Mouse (Mus musculus) G1E (cell line): ENCODE data around the gene Dctpp1. TPM values are rescaled to one million over a fixed set of nuclear protein-coding genes. Genes with fewer than 3 reads are reported as not detected.

Experiments used
- ATAC-seq: 2 replicates; pipeline ENCODE4 v1.8.0; 2016; ENCODE audit warnings: mild to moderate bottlenecking; ENCODE audit not compliant: insufficient number of reproducible peaks, poor library complexity, low FRiP score, severe bottlenecking; ENCODE audit errors: extremely low read depth
- DNase-seq: peaks from one replicate; pipeline ENCODE4 v3.0.0; 2012; ENCODE audit warnings: low spot score
- H3K27me3 ChIP-seq: 2 replicates; pipeline ENCODE4 v1.6.1; 2012; ENCODE audit warnings: mild to moderate bottlenecking, low read length, inconsistent platforms; ENCODE audit not compliant: insufficient read depth
- H3K36me3 ChIP-seq: replicated peaks from 2 replicates; pipeline ENCODE3; 2012; ENCODE audit warnings: mild to moderate bottlenecking, inconsistent platforms
- H3K4me1 ChIP-seq: 2 replicates; pipeline ENCODE4 v1.6.1; 2012; ENCODE audit warnings: low read depth, low read length, inconsistent platforms, mixed read lengths; ENCODE audit not compliant: insufficient read depth
- H3K4me3 ChIP-seq: 2 replicates; pipeline ENCODE4 v1.5.1; 2012; ENCODE audit warnings: low read depth, mild to moderate bottlenecking, inconsistent platforms, low read length, moderate library complexity, mixed read lengths
- H3K9me3 ChIP-seq: replicated peaks from 2 replicates; pipeline ENCODE4 v1.6.1; 2012; ENCODE audit warnings: inconsistent platforms
- CTCF ChIP-seq: IDR thresholded peaks from 2 replicates; pipeline ENCODE4 v1.5.1; 2012; ENCODE audit warnings: low read depth, low read length, inconsistent platforms, mixed read lengths
- GATA1 ChIP-seq: IDR thresholded peaks from 2 replicates; pipeline ENCODE4 v1.6.1; 2012; ENCODE audit warnings: borderline replicate concordance, low read length, inconsistent platforms, mixed read lengths
- GATA2 ChIP-seq: IDR thresholded peaks from 2 replicates; pipeline ENCODE4 v1.6.1; 2012; ENCODE audit warnings: low read depth, low read length, inconsistent platforms, borderline replicate concordance
- POLR2AphosphoS5 ChIP-seq: IDR thresholded peaks from 2 replicates; pipeline ENCODE4 v1.6.1; 2012; ENCODE audit warnings: low read depth, low read length, inconsistent platforms; ENCODE audit not compliant: insufficient replicate concordance
- TAL1 ChIP-seq: conservative IDR thresholded peaks from 2 replicates; pipeline ENCODE4 v1.6.1; 2012; ENCODE audit warnings: low read depth, low read length, inconsistent platforms, mixed read lengths
- polyA plus RNA-seq: library from polyadenylated mRNA; stranded (reverse); fragments of >175 nt; gene quantifications from 2 replicates; pipeline ENCODE4 v1.2.3, GENCODE M21; 2012
- total RNA-seq, 2 experiments: library from RNA; stranded (forward) in 1 of 2; stranded (reverse) in 1 of 2; fragments of 200-1000 nt in 1 of 2; fragments of >200 nt in 1 of 2; fragmentation: Nextera tagmentation in 1 of 2; gene quantifications; 2 replicates each; pipeline ENCODE4 v1.2.3; 2014 to 2017

The Dctpp1 gene
- total and polyA plus RNA-seq, 3 experiments: 56.4 to 138 (median 67.0) TPM

- Histone ChIP-seq H3K4me3 (no peak overlapping the region), H3K9me3 (no peaks in the 10 kb centered on the region), H3K36me3 (peaks cover 8% of the 10 kb centered on the region), H3K27me3 (no peaks in the 10 kb centered on the region), H3K4me1 (peaks cover 49% of the 10 kb centered on the region)
- DNase-seq: no peak
- ATAC-seq: no peak
- TF ChIP-seq CTCF: no peak
- no peak for TF ChIP-seq GATA2
- TF ChIP-seq POLR2AphosphoS5: no peak
- no peak for TF ChIP-seq TAL1
- no peak for TF ChIP-seq GATA1
Measured at GRCm38 (mm10) chr7:127224616-127225015, 35.9 kb downstream of the Dctpp1 start.

- TF ChIP-seq GATA1 (no peak), POLR2AphosphoS5 (no peak), GATA2 (no peak), CTCF (no peak), TAL1 (no peak)
- DNase-seq (no peak), ATAC-seq (no peak)
- no peaks in the 10 kb centered on the region for H3K27me3 ChIP-seq
- H3K4me1 ChIP-seq: peaks cover 47% of the 10 kb centered on the region
- no peaks in the 10 kb centered on the region for H3K36me3 ChIP-seq
- no peak overlapping the region for H3K4me3 ChIP-seq
- no peaks in the 10 kb centered on the region for H3K9me3 ChIP-seq
Measured at GRCm38 (mm10) chr7:127223515-127224478, 36.7 kb downstream of the Dctpp1 start.

- Histone ChIP-seq H3K4me3 (no peak overlapping the region), H3K4me1 (peaks cover 52% of the 10 kb centered on the region), H3K36me3 (no peaks in the 10 kb centered on the region), H3K9me3 (no peaks in the 10 kb centered on the region), H3K27me3 (no peaks in the 10 kb centered on the region)
- ATAC-seq: no peak
- no peak for TF ChIP-seq POLR2AphosphoS5
- DNase-seq: no peak
Measured at GRCm38 (mm10) chr7:127223106-127223505, 37.4 kb downstream of the Dctpp1 start.

GRCm38 (mm10) chr7:127220440-127220839 is 40.1 kb downstream of the Dctpp1 start:
- TF ChIP-seq CTCF: no peak
- no peak for TF ChIP-seq POLR2AphosphoS5
- TF ChIP-seq TAL1: no peak
- TF ChIP-seq GATA2: no peak
- no peak for TF ChIP-seq GATA1
- H3K4me1 ChIP-seq: peaks cover 58% of the 10 kb centered on the region
- ATAC-seq: no peak

GRCm38 (mm10) chr7:127218670-127219069 is 41.8 kb downstream of the Dctpp1 start:
- Histone ChIP-seq H3K36me3 (peaks cover 29% of the 10 kb centered on the region), H3K4me1 (peaks cover 61% of the 10 kb centered on the region), H3K27me3 (no peaks in the 10 kb centered on the region), H3K4me3 (no peak overlapping the region; the same call in 1 of the 2 replicates), H3K9me3 (no peaks in the 10 kb centered on the region)
- DNase-seq (no peak), ATAC-seq (peak; percentile 15; the same call in 1 of the 2 replicates)
- no peak for TF ChIP-seq CTCF
- peak; percentile 25; the same call in 1 of the 2 replicates for TF ChIP-seq TAL1

More at GRCm38 (mm10) chr7:127220440-127220839, 40.1 kb downstream of the Dctpp1 start:
- Histone ChIP-seq H3K9me3 (no peaks in the 10 kb centered on the region), H3K27me3 (no peaks in the 10 kb centered on the region), H3K4me3 (no peak overlapping the region), H3K36me3 (peaks cover 12% of the 10 kb centered on the region)
- no peak for DNase-seq

GRCm38 (mm10) chr7:127217901-127218642 is 42.4 kb downstream of the Dctpp1 start:
- Histone ChIP-seq H3K36me3 (peaks cover 31% of the 10 kb centered on the region), H3K4me1 (peaks cover 61% of the 10 kb centered on the region), H3K27me3 (no peaks in the 10 kb centered on the region), H3K4me3 (peak overlapping the region; percentile 55; the same call in 1 of the 2 replicates), H3K9me3 (no peaks in the 10 kb centered on the region)
- TF ChIP-seq GATA2 (no peak), CTCF (no peak), GATA1 (no peak), TAL1 (no peak), POLR2AphosphoS5 (no peak)
- ATAC-seq: no peak
- DNase-seq: no peak
